Mouse (Mus musculus) neural tube, embryonic 14.5 days (tissue): Measurements from ENCODE around the gene Haspin. TPM values are rescaled to one million over a fixed set of nuclear protein-coding genes. Genes with fewer than 3 reads are reported as not detected.

Experiments
- ATAC-seq: fragments of 200-750 bp; cut with Nextera tagmentation; 2 replicates; pipeline ENCODE4 v1.8.0; 2017; ENCODE audit warnings: low read depth, mild to moderate bottlenecking, moderate TSS enrichment, moderate library complexity
- H3K27ac ChIP-seq: fragments of 300-500 bp; sonication (generic); 2 replicates; pipeline ENCODE4 v1.5.1; 2014; ENCODE audit warnings: low read depth, mild to moderate bottlenecking, control low read depth, low read length, moderate library complexity, mixed read lengths
- H3K27me3 ChIP-seq: fragments of 300-500 bp; sonication (generic); 2 replicates; pipeline ENCODE4 v1.6.1; 2014; ENCODE audit warnings: low read length; ENCODE audit not compliant: control insufficient read depth, insufficient read depth
- H3K36me3 ChIP-seq: fragments of 300-500 bp; sonication (generic); 2 replicates; pipeline ENCODE4 v1.6.1; 2014; ENCODE audit warnings: low read length, mixed read lengths; ENCODE audit not compliant: control insufficient read depth, insufficient read depth
- H3K4me1 ChIP-seq: fragments of 300-500 bp; sonication (generic); 2 replicates; pipeline ENCODE4 v1.6.1; 2014; ENCODE audit warnings: low read length; ENCODE audit not compliant: control insufficient read depth, insufficient read depth
- H3K4me2 ChIP-seq: fragments of 300-500 bp; sonication (generic); 2 replicates; pipeline ENCODE4 v1.6.1; 2014; ENCODE audit warnings: mild to moderate bottlenecking, low read depth, low read length, control low read depth
- H3K4me3 ChIP-seq: fragments of 300-500 bp; sonication (generic); 2 replicates; pipeline ENCODE4 v1.5.1; 2014; ENCODE audit warnings: low read depth, low read length, control low read depth, mixed read lengths
- H3K9ac ChIP-seq: fragments of 300-500 bp; sonication (generic); replicated peaks from 2 replicates; pipeline ENCODE4 v1.6.1; 2014; ENCODE audit warnings: low read depth, mild to moderate bottlenecking, control low read depth, low read length, mixed read lengths
- H3K9me3 ChIP-seq: fragments of 300-500 bp; sonication (generic); 2 replicates; pipeline ENCODE4 v1.6.1; 2016; ENCODE audit warnings: low read length; ENCODE audit not compliant: control insufficient read depth
- WGBS: fragments of 180-500 bp; shearing (Covaris S2); extraction: QIAGEN DNeasy Blood & Tissue Kit; methylation state at CpG from one replicate; pipeline ENCODE4 v1.1.7; 2014; 5-methylcytosine and 5-hydroxymethylcytosine counted together
- polyA plus RNA-seq: library from polyadenylated mRNA; unstranded; fragments of >200 nt; fragmentation: Nextera tagmentation; extraction: Ambion mirVana; gene quantifications from 2 replicates; pipeline ENCODE4 v1.2.1, GENCODE M21; 2014

Haspin gene
- polyA plus RNA-seq, 1 experiment from 2014 or later: 1.4 TPM

GRCm38 (mm10) chr11:73098860-73099259, 39.2 kb downstream of the Haspin start:
- no peaks in the 10 kb centered on the region for H3K9me3 ChIP-seq
- H3K4me1 ChIP-seq: no peaks in the 10 kb centered on the region
- no peak overlapping the region for H3K27ac ChIP-seq
- H3K9ac ChIP-seq: no peak overlapping the region
- ATAC-seq: no peak
- H3K36me3 ChIP-seq: no peaks in the 10 kb centered on the region
- no peak overlapping the region for H3K4me2 ChIP-seq
- H3K4me3 ChIP-seq: no peak overlapping the region
- H3K27me3 ChIP-seq: no peaks in the 10 kb centered on the region
- 61% methylated on average over 5 of the region's 5 CpGs for WGBS

GRCm38 (mm10) chr11:73094231-73094995, 43.7 kb downstream of the Haspin start:
- WGBS: 79% methylated on average over 11 of the region's 11 CpGs
- no peaks in the 10 kb centered on the region for H3K9me3 ChIP-seq
- no peak for ATAC-seq
- H3K4me2 ChIP-seq: no peak overlapping the region
- H3K4me1 ChIP-seq: no peaks in the 10 kb centered on the region
- no peak overlapping the region for H3K4me3 ChIP-seq
- H3K36me3 ChIP-seq: no peaks in the 10 kb centered on the region
- H3K27me3 ChIP-seq: no peaks in the 10 kb centered on the region
- no peak overlapping the region for H3K9ac ChIP-seq
- H3K27ac ChIP-seq: no peak overlapping the region

- no peaks in the 10 kb centered on the region for H3K36me3 ChIP-seq
- WGBS: 81% methylated on average over 7 of the region's 7 CpGs
- H3K4me2 ChIP-seq: no peak overlapping the region
- no peaks in the 10 kb centered on the region for H3K4me1 ChIP-seq
- no peak for ATAC-seq
- no peak overlapping the region for H3K27ac ChIP-seq
- H3K4me3 ChIP-seq: no peak overlapping the region
- no peak overlapping the region for H3K9ac ChIP-seq
- H3K27me3 ChIP-seq: no peaks in the 10 kb centered on the region
- H3K9me3 ChIP-seq: no peaks in the 10 kb centered on the region
These were observed 45.2 kb downstream of the Haspin start for GRCm38 (mm10) chr11:73092877-73093276.

GRCm38 (mm10) chr11:73092057-73092456, 46.0 kb downstream of the Haspin start:
- H3K9ac ChIP-seq: no peak overlapping the region
- no peaks in the 10 kb centered on the region for H3K27me3 ChIP-seq
- H3K4me2 ChIP-seq: no peak overlapping the region
- H3K4me1 ChIP-seq: no peaks in the 10 kb centered on the region
- no peak for ATAC-seq
- no peaks in the 10 kb centered on the region for H3K36me3 ChIP-seq
- 89% methylated on average over 4 of the region's 4 CpGs for WGBS
- no peak overlapping the region for H3K4me3 ChIP-seq
- no peak overlapping the region for H3K27ac ChIP-seq
- no peaks in the 10 kb centered on the region for H3K9me3 ChIP-seq

- no peak overlapping the region for H3K4me3 ChIP-seq
- no peak for ATAC-seq
- H3K27ac ChIP-seq: no peak overlapping the region
- WGBS: 96% methylated on average over 2 of the region's 2 CpGs
- H3K9me3 ChIP-seq: no peaks in the 10 kb centered on the region
- H3K36me3 ChIP-seq: no peaks in the 10 kb centered on the region
- H3K9ac ChIP-seq: no peak overlapping the region
- no peak overlapping the region for H3K4me2 ChIP-seq
- H3K27me3 ChIP-seq: no peaks in the 10 kb centered on the region
- H3K4me1 ChIP-seq: no peaks in the 10 kb centered on the region
These were observed 47.3 kb downstream of the Haspin start for GRCm38 (mm10) chr11:73090826-73091225.

GRCm38 (mm10) chr11:73090283-73090682, 47.8 kb downstream of the Haspin start, which contains the start of gene Itgae:
TSS of gene Itgae (plus strand) at chr11:73090583.
- no peak for ATAC-seq
- H3K9ac ChIP-seq: no peak within 1 kb of the TSS
- no peak within 1 kb of the TSS for H3K27ac ChIP-seq
- WGBS: 87% methylated on average over 4 of the region's 4 CpGs
- H3K27me3 ChIP-seq: no peaks in the 10 kb centered on the region
- H3K4me2 ChIP-seq: no peak within 1 kb of the TSS
- no peaks in the 10 kb centered on the region for H3K36me3 ChIP-seq
- H3K9me3 ChIP-seq: no peaks in the 10 kb centered on the region
- H3K4me1 ChIP-seq: no peaks in the 10 kb centered on the region
- H3K4me3 ChIP-seq: no peak within 1 kb of the TSS

- no peak for ATAC-seq
These were observed 50.2 kb downstream of the Haspin start for GRCm38 (mm10) chr11:73087700-73088480.

More at GRCm38 (mm10) chr11:73087700-73088480, 50.2 kb downstream of the Haspin start:
- H3K36me3 ChIP-seq: no peaks in the 10 kb centered on the region
- H3K4me2 ChIP-seq: no peak overlapping the region
- no peak overlapping the region for H3K9ac ChIP-seq
- H3K4me1 ChIP-seq: no peaks in the 10 kb centered on the region
- no peaks in the 10 kb centered on the region for H3K27me3 ChIP-seq
- no peak overlapping the region for H3K27ac ChIP-seq
- no peaks in the 10 kb centered on the region for H3K9me3 ChIP-seq
- no peak overlapping the region for H3K4me3 ChIP-seq
- 81% methylated on average over 6 of the region's 6 CpGs for WGBS
